Mouse (Mus musculus) c-Kit-positive CD71-negative TER-119-negative erythroid progenitor cells, embryonic 14.5 days (primary cell): ENCODE data around the gene Speg.
A peak's percentile ranks its signal among the peaks of the same experiment; 100 is the strongest.

ENCODE experiments used
- DNase-seq: peaks from one replicate; pipeline ENCODE4 v3.0.0-alpha.2; 2013; ENCODE audit warnings: low read depth

Gene Speg

GRCm38 (mm10) chr1:75442171-75442570 is 67.1 kb downstream of the Speg start:
- no peak for DNase-seq

- DNase-seq = no peak
Observed at GRCm38 (mm10) chr1:75442811-75443210, 67.7 kb downstream of the Speg start.

- DNase-seq = no peak
Observed at GRCm38 (mm10) chr1:75443247-75444024, 68.3 kb downstream of the Speg start.

- no peak for DNase-seq
Observed at GRCm38 (mm10) chr1:75444208-75444607, 69.1 kb downstream of the Speg start.

GRCm38 (mm10) chr1:75445141-75445701 is 70.1 kb downstream of the Speg start:
- no peak for DNase-seq

GRCm38 (mm10) chr1:75445751-75446611 is 70.9 kb downstream of the Speg start:
- DNase-seq = peak; percentile 51

- no peak for DNase-seq
Observed at GRCm38 (mm10) chr1:75446656-75447055, 71.6 kb downstream of the Speg start.

GRCm38 (mm10) chr1:75447265-75448051 is 72.4 kb downstream of the Speg start:
- DNase-seq = no peak

- DNase-seq = no peak
Observed at GRCm38 (mm10) chr1:75448052-75448431, 72.9 kb downstream of the Speg start.

GRCm38 (mm10) chr1:75448937-75449336 is 73.8 kb downstream of the Speg start:
- no peak for DNase-seq

GRCm38 (mm10) chr1:75449377-75450135 is 74.5 kb downstream of the Speg start:
- DNase-seq = no peak

GRCm38 (mm10) chr1:75450314-75451005 is 75.4 kb downstream of the Speg start, which contains the start of gene Asic4:
Asic4 (plus strand) TSS chr1:75450436.
- no peak for DNase-seq

- DNase-seq = no peak
Observed at GRCm38 (mm10) chr1:75451900-75452299, 76.8 kb downstream of the Speg start.

GRCm38 (mm10) chr1:75455433-75455832 is 80.3 kb downstream of the Speg start:
- no peak for DNase-seq

GRCm38 (mm10) chr1:75455948-75456347 is 80.9 kb downstream of the Speg start:
- no peak for DNase-seq

- no peak for DNase-seq
Observed at GRCm38 (mm10) chr1:75456746-75457564, 81.9 kb downstream of the Speg start.

GRCm38 (mm10) chr1:75457710-75458024 is 82.6 kb downstream of the Speg start:
- DNase-seq = no peak

- no peak for DNase-seq
Observed at GRCm38 (mm10) chr1:75458025-75458788, 83.1 kb downstream of the Speg start.
